Mouse (Mus musculus): ENCODE measurements around the gene Zbtb32. TPM values are rescaled to one million over a fixed set of nuclear protein-coding genes. Genes with fewer than 3 reads are reported as not detected.

The Zbtb32 gene
- polyA plus RNA-seq, 1 experiment = 2.1 TPM

GRCm38 (mm10) chr7:30581547-30581946, 17.2 kb downstream of the Zbtb32 start:
- 95% methylated on average over 16 of the region's 16 CpGs for WGBS
- no peak for DNase-seq (ENCODE audit: low read depth, low spot score)

DNA sequence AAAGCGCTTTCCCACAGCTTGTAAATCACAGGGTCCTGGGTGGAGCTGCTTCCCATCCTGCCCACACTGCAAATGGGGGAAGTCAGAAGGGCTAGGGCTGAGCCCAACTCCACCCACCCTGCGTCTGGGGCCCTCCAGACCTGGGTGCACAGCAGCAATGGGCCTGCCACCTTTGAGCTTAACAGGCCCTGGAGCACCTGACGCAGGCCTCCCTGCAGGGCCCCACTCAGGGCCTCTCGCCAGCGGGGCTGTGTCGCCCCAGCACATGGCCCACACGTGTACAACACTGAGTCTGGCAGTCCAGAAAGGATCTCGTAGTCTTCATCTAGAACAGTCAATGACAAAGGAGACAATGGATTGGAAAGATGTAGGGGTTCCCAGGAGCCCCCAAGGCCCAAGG, 18.8 kb downstream of the Zbtb32 start:
- 88% methylated on average over 8 of the region's 8 CpGs for WGBS
- no peak for DNase-seq (ENCODE audit: low read depth, low spot score)

- no peak for DNase-seq (ENCODE audit: low read depth, low spot score)
- 28% methylated on average over 2 of the region's 2 CpGs for WGBS
Observed at GRCm38 (mm10) chr7:30572969-30573368, 25.7 kb downstream of the Zbtb32 start.

- no peak for DNase-seq (ENCODE audit: low read depth, low spot score)
- 76% methylated on average over 5 of the region's 5 CpGs for WGBS
Observed at GRCm38 (mm10) chr7:30572389-30572788, 26.3 kb downstream of the Zbtb32 start.

DNA sequence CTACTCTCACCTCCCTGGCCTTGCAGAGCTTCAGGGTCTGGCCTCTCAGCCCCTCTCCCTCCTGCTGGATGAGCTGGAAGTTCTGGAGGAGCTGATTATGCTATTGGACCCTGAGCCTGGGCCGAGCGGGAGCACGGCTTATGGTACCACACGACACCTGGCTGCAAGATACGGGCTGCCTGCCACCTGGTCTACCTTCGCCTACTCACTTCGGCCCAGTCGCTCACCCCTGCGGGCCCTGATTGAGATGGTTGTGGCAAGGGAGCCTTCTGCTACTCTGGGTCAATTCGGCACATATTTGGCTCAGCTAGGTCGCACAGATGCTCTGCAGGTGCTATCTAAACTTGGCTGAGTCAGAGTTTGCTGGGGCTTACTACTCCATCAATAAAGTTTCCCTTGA, 31.2 kb downstream of the Zbtb32 start:
- no peak for DNase-seq (ENCODE audit: low read depth, low spot score)

DNA sequence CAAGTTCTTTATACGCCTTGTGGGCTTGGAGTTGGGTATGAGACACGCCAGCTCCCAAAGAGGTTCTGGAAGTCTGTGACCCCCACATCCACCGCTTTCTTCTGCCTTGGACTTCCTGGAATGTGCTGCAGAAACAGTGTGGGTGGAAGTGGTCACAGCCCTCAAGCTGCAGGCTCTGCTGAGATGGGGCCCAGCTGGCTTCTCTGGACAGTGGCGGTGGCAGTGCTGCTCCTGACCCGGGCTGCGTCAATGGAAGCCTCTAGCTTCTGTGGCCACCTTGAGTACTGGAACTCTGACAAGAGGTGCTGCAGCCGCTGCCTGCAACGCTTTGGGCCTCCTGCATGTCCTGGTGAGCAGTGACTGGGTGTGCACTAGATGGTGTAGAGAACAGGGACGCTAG, 32.7 kb downstream of the Zbtb32 start:
- no peak for DNase-seq (ENCODE audit: low read depth, low spot score)
- WGBS = 79% methylated on average over 9 of the region's 9 CpGs

More for the DNA sequence above, 31.2 kb downstream of the Zbtb32 start:
- WGBS = 86% methylated on average over 11 of the region's 11 CpGs

- no peak for DNase-seq (ENCODE audit: low read depth, low spot score)
- WGBS = 95% methylated on average over 12 of the region's 12 CpGs
Observed at GRCm38 (mm10) chr7:30564970-30565571, 33.6 kb downstream of the Zbtb32 start, which contains the start of gene Igflr1. Gene Igflr1, plus strand, starts transcription at chr7:30565427.

DNA sequence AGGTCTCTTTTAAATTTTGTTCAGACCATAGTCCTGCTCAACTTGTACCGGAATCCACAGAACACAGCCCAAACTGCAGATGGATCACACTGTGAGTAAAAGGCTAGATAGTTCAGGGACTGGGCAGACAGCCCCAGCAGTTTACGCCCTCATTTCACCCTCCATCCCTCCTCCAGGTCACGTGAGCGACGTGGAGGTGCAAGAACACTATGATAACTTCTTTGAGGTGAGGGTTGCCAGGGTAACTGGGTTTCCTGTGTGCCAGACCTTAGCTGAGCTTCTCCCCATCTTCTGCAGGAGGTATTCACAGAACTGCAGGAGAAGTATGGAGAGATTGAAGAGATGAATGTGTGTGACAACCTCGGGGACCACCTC, 34.8 kb downstream of the Zbtb32 start:
- no peak for DNase-seq (ENCODE audit: low read depth, low spot score)
- 17% methylated on average over 6 of the region's 6 CpGs for WGBS

GRCm38 (mm10) chr7:30563117-30563905, 35.4 kb downstream of the Zbtb32 start, which contains the start of the genes U2af1l4, Gm49396 and Psenen:
Gene U2af1l4, plus strand, starts transcription at chr7:30563301.
Gene Gm49396, plus strand, starts transcription at chr7:30563344.
Gene Psenen, minus strand, starts transcription at chr7:30563627.
- WGBS = under 1% methylated on average over 45 of the region's 45 CpGs
- peak; percentile 94 for DNase-seq (ENCODE audit: low read depth, low spot score)

- no peak for DNase-seq (ENCODE audit: low read depth, low spot score)
- WGBS = under 1% methylated on average over 27 of the region's 27 CpGs
Observed at GRCm38 (mm10) chr7:30562526-30563116, 36.1 kb downstream of the Zbtb32 start.

DNA sequence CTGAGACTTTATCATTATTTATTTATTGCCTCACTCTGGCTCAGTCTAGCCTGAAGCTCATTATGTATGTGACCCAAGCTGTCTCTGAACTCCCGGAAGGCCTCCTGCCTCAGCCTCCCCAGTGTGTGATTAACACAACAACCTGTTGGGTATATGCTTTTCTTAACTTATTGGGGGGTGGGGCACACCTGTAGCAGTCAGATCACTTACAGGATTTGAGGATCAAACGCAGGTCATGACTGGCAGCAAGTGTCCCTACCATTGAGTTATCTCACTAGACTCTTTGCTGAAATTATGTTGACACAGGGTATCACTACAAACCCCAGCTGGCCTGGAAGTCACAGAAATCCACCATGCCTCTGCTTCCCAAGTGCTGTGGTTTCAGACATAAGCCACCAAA, 38.4 kb downstream of the Zbtb32 start:
- no peak for DNase-seq (ENCODE audit: low read depth, low spot score)
- WGBS = 60% methylated on average over 2 of the region's 2 CpGs

DNA sequence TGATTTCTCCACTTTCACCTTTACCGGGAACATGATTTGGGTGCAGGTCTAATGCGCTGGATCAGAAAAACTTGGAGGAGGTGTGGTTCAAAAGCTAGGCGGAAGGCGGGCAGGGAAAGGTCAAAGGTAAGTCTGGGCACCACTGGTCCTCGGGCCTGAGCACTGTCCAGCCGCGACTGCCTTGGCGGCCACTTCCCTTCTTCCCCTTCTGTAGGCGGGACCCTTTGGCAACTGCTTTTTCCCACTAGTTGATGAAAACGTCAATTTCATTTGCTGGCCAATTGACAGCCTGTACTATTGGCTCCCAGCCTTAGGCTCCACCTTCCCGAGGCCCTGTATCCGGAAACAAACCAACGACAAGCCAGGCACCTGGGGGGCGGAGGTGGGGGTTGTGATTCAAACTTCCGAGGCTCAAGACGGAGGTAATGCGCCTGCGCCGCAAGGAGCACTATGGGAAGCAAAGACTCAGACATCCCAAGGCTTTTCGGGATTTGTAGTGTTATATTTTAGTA, 39.2 kb downstream of the Zbtb32 start, which contains the start of gene Lin37:
Gene Lin37 (minus strand): TSS at position 396 of the 512 bp plus-strand sequence.
- DNase-seq (ENCODE audit: low read depth, low spot score) = peak; percentile 97
- under 1% methylated on average over 20 of the region's 20 CpGs for WGBS

- WGBS = 6% methylated on average over 12 of the region's 12 CpGs
- DNase-seq (ENCODE audit: low read depth, low spot score) = no peak
Observed at GRCm38 (mm10) chr7:30558656-30559442, 39.9 kb downstream of the Zbtb32 start.

DNA sequence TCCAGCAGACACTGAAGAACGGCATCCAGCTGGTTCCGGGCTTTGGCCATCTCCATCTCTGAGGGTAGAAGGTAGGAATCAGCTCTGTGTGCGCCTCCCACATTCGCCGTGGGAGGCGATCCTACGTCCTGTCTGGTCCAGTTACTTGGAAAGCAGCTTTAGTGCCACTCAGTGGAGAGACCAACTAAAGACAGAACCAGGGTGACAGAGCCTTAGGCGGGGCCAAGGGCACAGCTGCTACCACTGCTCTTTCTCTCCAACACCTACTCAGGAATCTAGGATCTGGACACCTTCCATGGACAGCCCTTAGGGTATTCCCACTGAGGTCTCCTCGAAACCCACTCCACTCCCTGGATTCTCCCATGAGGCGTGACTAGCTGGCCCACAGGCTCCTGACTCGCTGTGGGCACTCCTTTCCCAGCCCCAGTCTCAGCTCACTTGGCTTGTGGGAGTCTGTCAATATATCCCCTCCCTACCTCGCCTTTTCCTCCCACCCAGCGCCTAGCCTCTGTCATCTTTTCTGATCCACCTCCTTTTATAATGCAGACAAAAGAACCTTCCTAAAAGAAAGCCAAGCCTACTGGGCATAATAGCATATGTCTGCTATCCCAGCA, 40.7 kb downstream of the Zbtb32 start:
- WGBS = 73% methylated on average over 13 of the region's 13 CpGs
- DNase-seq (ENCODE audit: low read depth, low spot score) = no peak

DNA sequence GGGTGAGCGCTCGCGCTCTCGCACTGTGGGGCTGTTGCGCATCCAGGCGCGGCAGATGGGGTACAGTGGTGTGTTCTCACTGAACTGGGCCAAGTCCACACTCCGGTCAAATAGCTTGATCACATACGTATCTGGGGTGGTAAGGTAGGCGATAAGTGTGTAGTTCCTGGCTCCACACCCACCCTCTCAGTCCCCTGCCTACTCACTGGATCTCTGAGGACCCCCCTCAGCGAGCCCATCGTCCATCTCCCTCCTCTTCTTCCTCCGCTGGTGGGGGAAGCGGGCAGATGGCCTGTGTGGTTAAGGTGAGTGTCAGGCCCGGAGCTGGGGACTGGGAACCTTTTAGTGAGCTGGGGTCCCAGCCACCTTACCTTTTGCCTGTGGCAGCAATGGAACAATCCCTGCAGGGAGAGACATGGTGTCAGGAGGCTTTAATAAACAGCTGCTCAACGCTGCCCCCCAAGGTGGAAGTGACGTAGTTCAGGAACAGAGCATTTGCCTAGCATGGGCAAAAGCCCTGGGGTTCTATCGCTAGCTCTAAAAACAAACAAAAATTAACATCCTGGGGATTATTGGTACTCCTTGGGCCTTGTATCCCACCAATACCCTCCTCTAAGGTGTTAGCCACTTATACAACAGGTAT, 41.7 kb downstream of the Zbtb32 start:
- DNase-seq (ENCODE audit: low read depth, low spot score) = no peak
- WGBS = 92% methylated on average over 18 of the region's 18 CpGs

DNA sequence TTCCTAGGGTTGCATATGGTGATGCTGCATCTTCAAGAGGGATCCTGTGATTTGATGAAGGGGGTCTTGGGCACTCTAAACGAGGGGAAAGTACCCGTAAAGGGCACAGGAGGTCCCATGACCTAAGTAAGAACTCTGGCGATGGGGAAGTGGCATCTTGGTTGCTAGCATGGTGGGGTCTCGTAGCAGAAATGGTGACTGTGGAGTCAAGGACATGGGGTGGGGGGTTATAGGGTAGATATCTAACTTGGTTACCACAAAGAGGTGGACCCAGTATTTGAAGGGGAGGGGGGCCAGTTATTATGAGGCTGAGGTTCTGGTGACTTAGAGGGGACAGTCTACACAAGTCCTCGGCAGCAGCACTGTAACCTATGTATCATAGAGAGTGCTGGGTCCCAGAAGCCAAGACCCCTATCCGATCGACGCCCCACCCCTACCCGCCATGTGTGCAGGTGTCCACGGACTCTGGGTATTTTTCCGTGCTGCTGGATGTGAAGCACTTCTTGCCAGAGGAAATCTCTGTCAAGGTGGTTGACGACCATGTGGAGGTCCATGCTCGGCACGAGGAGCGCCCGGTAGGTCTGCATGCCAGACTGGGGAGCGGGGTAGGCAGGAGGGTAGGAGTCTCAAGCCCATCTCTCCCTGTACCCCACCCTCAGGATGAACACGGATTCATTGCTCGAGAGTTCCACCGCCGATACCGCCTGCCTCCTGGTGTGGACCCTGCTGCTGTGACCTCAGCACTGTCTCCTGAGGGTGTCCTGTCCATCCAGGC, 44.7 kb downstream of the Zbtb32 start:
- DNase-seq (ENCODE audit: low read depth, low spot score) = no peak
- 81% methylated on average over 22 of the region's 22 CpGs for WGBS

- 2% methylated on average over 23 of the region's 23 CpGs for WGBS
- no peak for DNase-seq (ENCODE audit: low read depth, low spot score)
Observed at GRCm38 (mm10) chr7:30553021-30553589, 45.6 kb downstream of the Zbtb32 start.
